Mouse (Mus musculus) heart, adult 2 months (tissue): Measurements from ENCODE around the gene Cttnbp2.

Experiments used
- CTCF ChIP-seq: fragments of 200-600 bp; IDR thresholded peaks from 2 replicates; pipeline ENCODE4 v1.8.1; 2022; ENCODE audit warnings: antibody characterized with exemption, mild to moderate bottlenecking, moderate library complexity
- EP300 ChIP-seq: fragments of 200-500 bp; IDR thresholded peaks from 2 replicates; pipeline ENCODE4 v1.6.1; 2011; ENCODE audit warnings: low read depth, low read length, control low read depth; ENCODE audit not compliant: insufficient read depth

DNA sequence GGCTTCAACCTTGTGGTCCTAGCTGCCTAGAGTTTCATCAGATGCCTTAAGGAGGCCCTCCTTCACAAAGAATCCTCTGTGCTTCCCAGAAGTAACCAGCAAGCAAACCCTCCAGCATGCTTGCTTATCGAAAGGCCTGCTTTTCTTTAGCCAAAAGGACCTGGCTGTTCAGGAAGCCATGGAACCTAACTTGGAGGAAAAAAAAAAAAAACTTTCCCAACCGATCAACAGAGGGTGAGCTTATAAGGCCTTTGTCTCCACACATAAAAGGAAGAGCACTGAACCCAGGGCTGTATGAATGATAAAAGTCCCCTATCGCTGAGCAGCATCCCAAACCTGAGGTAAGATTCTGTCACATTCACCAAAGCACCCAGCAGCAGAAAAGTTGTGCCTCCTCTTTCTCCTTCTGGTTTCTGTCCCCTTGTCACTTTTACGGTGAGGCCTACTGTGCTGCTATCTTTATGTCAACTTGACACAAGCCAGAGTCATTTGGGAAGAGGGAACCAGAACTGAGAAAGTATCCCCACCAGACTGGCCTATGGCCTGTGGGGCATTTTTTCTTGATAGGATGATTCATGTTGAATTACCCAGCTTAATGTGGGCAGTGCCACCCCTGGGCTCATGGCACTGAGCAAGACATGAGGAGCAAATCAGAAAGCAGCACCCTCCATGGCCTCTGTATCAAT lies 78.4 kb downstream of the Cttnbp2 start:
- no peak for TF ChIP-seq CTCF
- TF ChIP-seq EP300, result no peak
